Mouse (Mus musculus) ovary, adult 18-20 months (tissue): ENCODE measurements at regions not wholly inside any gene's neighbourhood (a gene's known extent, or its start where the extent isn't known, plus 50 kb on each side); places are given as distances from the start of the nearest gene placed in this dataset.

Experiments
- DNase-seq: peaks from one replicate; pipeline ENCODE4 v3.0.0; 2022; ENCODE audit warnings: low spot score, mixed read lengths

GRCm38 (mm10) chr7:39866674-39867428 lies 349.3 kb downstream of the Zfp619 start:
- DNase-seq, result no peak

GRCm38 (mm10) chr7:39867451-39867850 lies 349.9 kb downstream of the Zfp619 start:
- DNase-seq, result no peak

- DNase-seq, result no peak
Measured at GRCm38 (mm10) chr7:39882113-39882512, 364.5 kb downstream of the Zfp619 start.

- no peak for DNase-seq
Measured at GRCm38 (mm10) chr7:39894208-39894896, 376.8 kb downstream of the Zfp619 start.

- DNase-seq, result no peak
Measured at GRCm38 (mm10) chr7:39896918-39897317, 379.4 kb downstream of the Zfp619 start.

GRCm38 (mm10) chr7:39898268-39898667 lies 380.7 kb downstream of the Zfp619 start:
- no peak for DNase-seq

- no peak for DNase-seq
Measured at GRCm38 (mm10) chr7:39933946-39934345, 416.4 kb downstream of the Zfp619 start.

GRCm38 (mm10) chr7:39937262-39937661 lies 419.7 kb downstream of the Zfp619 start:
- no peak for DNase-seq

GRCm38 (mm10) chr7:39942262-39942900 lies 424.8 kb downstream of the Zfp619 start:
- no peak for DNase-seq

GRCm38 (mm10) chr7:39954110-39954509 lies 436.5 kb downstream of the Zfp619 start:
- no peak for DNase-seq

- DNase-seq, result no peak
Measured at GRCm38 (mm10) chr7:39954931-39955330, 437.4 kb downstream of the Zfp619 start.

- DNase-seq, result no peak
Measured at GRCm38 (mm10) chr7:39978121-39978520, 460.6 kb downstream of the Zfp619 start.

- no peak for DNase-seq
Measured at GRCm38 (mm10) chr7:39981647-39982046, 464.1 kb downstream of the Zfp619 start.
